Mouse (Mus musculus): ENCODE data around the gene Cryzl1.

The Cryzl1 gene

GRCm38 (mm10) chr16:91740184-91740917, 11.6 kb upstream of the Cryzl1 start:
- DNase-seq = no peak

- DNase-seq = no peak
Observed at GRCm38 (mm10) chr16:91738505-91738904, 9.7 kb upstream of the Cryzl1 start.

- no peak for DNase-seq
Observed at GRCm38 (mm10) chr16:91736046-91736816, 7.5 kb upstream of the Cryzl1 start.

- no peak for DNase-seq
Observed at GRCm38 (mm10) chr16:91734771-91735170, 6.0 kb upstream of the Cryzl1 start.

- no peak for DNase-seq
Observed at GRCm38 (mm10) chr16:91732816-91733215, 4.0 kb upstream of the Cryzl1 start.

GRCm38 (mm10) chr16:91730446-91730845, 1.7 kb upstream of the Cryzl1 start:
- DNase-seq = no peak

GRCm38 (mm10) chr16:91729821-91730441, 1.2 kb upstream of the Cryzl1 start:
- DNase-seq = peak; percentile 37

GRCm38 (mm10) chr16:91729066-91729482, 299 bp upstream of the Cryzl1 start, which contains the start of gene Itsn1:
Gene Itsn1, plus strand, starts transcription at chr16:91729281.
- DNase-seq = peak; percentile 95

GRCm38 (mm10) chr16:91727433-91727832, 1.3 kb downstream of the Cryzl1 start:
- no peak for DNase-seq

- DNase-seq = no peak
Observed at GRCm38 (mm10) chr16:91724247-91724646, 4.5 kb downstream of the Cryzl1 start.

- DNase-seq = no peak
Observed at GRCm38 (mm10) chr16:91717399-91717798, 11.4 kb downstream of the Cryzl1 start.

GRCm38 (mm10) chr16:91716927-91717349, 11.8 kb downstream of the Cryzl1 start:
- DNase-seq = no peak

- no peak for DNase-seq
Observed at GRCm38 (mm10) chr16:91710241-91710640, 18.5 kb downstream of the Cryzl1 start.

- DNase-seq = peak; percentile 34
Observed at GRCm38 (mm10) chr16:91704603-91705340, 24.0 kb downstream of the Cryzl1 start.

- no peak for DNase-seq
Observed at GRCm38 (mm10) chr16:91702771-91703188, 26.0 kb downstream of the Cryzl1 start.

GRCm38 (mm10) chr16:91701908-91702307, 26.9 kb downstream of the Cryzl1 start:
- no peak for DNase-seq

- no peak for DNase-seq
Observed at GRCm38 (mm10) chr16:91698995-91699394, 29.8 kb downstream of the Cryzl1 start.

- DNase-seq = no peak
Observed at GRCm38 (mm10) chr16:91695108-91695755, 33.5 kb downstream of the Cryzl1 start.

- peak; percentile 77 for DNase-seq
Observed at GRCm38 (mm10) chr16:91694455-91695084, 34.2 kb downstream of the Cryzl1 start.

GRCm38 (mm10) chr16:91689791-91690190, 39.0 kb downstream of the Cryzl1 start:
- DNase-seq = no peak

- peak; percentile 96 for DNase-seq
Observed at GRCm38 (mm10) chr16:91688619-91689334, 40.0 kb downstream of the Cryzl1 start, which contains the start of gene Donson. Gene Donson, minus strand, starts transcription at chr16:91688770.
